Mouse (Mus musculus): Measurements from ENCODE around the gene Mapk9. TPM values are rescaled to one million over a fixed set of nuclear protein-coding genes. Genes with fewer than 3 reads are reported as not detected.
A peak's percentile ranks its signal among the peaks of the same experiment; 100 is the strongest.

The Mapk9 gene
- total and polyA plus RNA-seq, 3 experiments, result 7.8 to 47.9 (median 39.1) TPM

GRCm38 (mm10) chr11:49850331-49850730 lies 3.8 kb downstream of the Mapk9 start:
- no peaks in the 10 kb centered on the region for H3K9me3 ChIP-seq (replicated peaks)
- no peaks in the 10 kb centered on the region for H3K27me3 ChIP-seq (ENCODE audit: insufficient read depth, low read length)
- DNase-seq (ENCODE audit: low spot score) (no peak), ATAC-seq (ENCODE audit: extremely low read depth, insufficient number of reproducible peaks, low FRiP score, poor library complexity, severe bottlenecking) (no peak)
- peaks cover 33% of the 10 kb centered on the region for H3K4me1 ChIP-seq (ENCODE audit: insufficient read depth, low read depth, low read length)
- H3K4me3 ChIP-seq (ENCODE audit: low read depth, low read length), result no peak overlapping the region
- TF ChIP-seq TAL1 (conservative IDR thresholded peaks at IDR 0.05; ENCODE audit: low read depth, low read length), result no peak
- TF ChIP-seq GATA1 (IDR thresholded peaks at IDR 0.05; ENCODE audit: borderline replicate concordance, low read length), result no peak
- TF ChIP-seq POLR2AphosphoS5 (IDR thresholded peaks at IDR 0.05; ENCODE audit: insufficient replicate concordance, low read depth, low read length), result no peak
- TF ChIP-seq CTCF (IDR thresholded peaks at IDR 0.05; ENCODE audit: low read depth, low read length), result no peak
- no peak for TF ChIP-seq GATA2 (IDR thresholded peaks at IDR 0.05; ENCODE audit: borderline replicate concordance, low read depth, low read length)
- peaks cover 55% of the 10 kb centered on the region for H3K36me3 ChIP-seq (replicated peaks)

- ATAC-seq (ENCODE audit: extremely low read depth, insufficient number of reproducible peaks, low FRiP score, poor library complexity, severe bottlenecking), result no peak
- Histone ChIP-seq H3K36me3 (replicated peaks) (peaks cover 68% of the 10 kb centered on the region), H3K4me3 (ENCODE audit: low read depth, low read length) (no peak overlapping the region), H3K27me3 (ENCODE audit: insufficient read depth, low read length) (no peaks in the 10 kb centered on the region), H3K9me3 (replicated peaks) (no peaks in the 10 kb centered on the region), H3K4me1 (ENCODE audit: insufficient read depth, low read depth, low read length) (peaks cover 7% of the 10 kb centered on the region; the same call in 1 of the 2 replicates)
- no peak for DNase-seq (ENCODE audit: low spot score)
- no peak for TF ChIP-seq TAL1 (conservative IDR thresholded peaks at IDR 0.05; ENCODE audit: low read depth, low read length)
- no peak for TF ChIP-seq CTCF (IDR thresholded peaks at IDR 0.05; ENCODE audit: low read depth, low read length)
- no peak for TF ChIP-seq POLR2AphosphoS5 (IDR thresholded peaks at IDR 0.05; ENCODE audit: insufficient replicate concordance, low read depth, low read length)
- no peak for TF ChIP-seq GATA2 (IDR thresholded peaks at IDR 0.05; ENCODE audit: borderline replicate concordance, low read depth, low read length)
- TF ChIP-seq GATA1 (IDR thresholded peaks at IDR 0.05; ENCODE audit: borderline replicate concordance, low read length), result no peak
Measured at GRCm38 (mm10) chr11:49855144-49855543, 8.6 kb downstream of the Mapk9 start.

GRCm38 (mm10) chr11:49861139-49861538 lies 14.6 kb downstream of the Mapk9 start:
- Histone ChIP-seq H3K27me3 (ENCODE audit: insufficient read depth, low read length) (no peaks in the 10 kb centered on the region), H3K36me3 (replicated peaks) (peaks cover 58% of the 10 kb centered on the region), H3K4me3 (ENCODE audit: low read depth, low read length) (no peak overlapping the region), H3K4me1 (ENCODE audit: insufficient read depth, low read depth, low read length) (peaks cover 7% of the 10 kb centered on the region; the same call in 1 of the 2 replicates), H3K9me3 (replicated peaks) (no peaks in the 10 kb centered on the region)
- DNase-seq (ENCODE audit: low spot score) (no peak), ATAC-seq (ENCODE audit: extremely low read depth, insufficient number of reproducible peaks, low FRiP score, poor library complexity, severe bottlenecking) (no peak)
- TF ChIP-seq GATA2 (IDR thresholded peaks at IDR 0.05; ENCODE audit: borderline replicate concordance, low read depth, low read length), result no peak
- TF ChIP-seq GATA1 (IDR thresholded peaks at IDR 0.05; ENCODE audit: borderline replicate concordance, low read length), result no peak
- no peak for TF ChIP-seq CTCF (IDR thresholded peaks at IDR 0.05; ENCODE audit: low read depth, low read length)
- no peak for TF ChIP-seq POLR2AphosphoS5 (IDR thresholded peaks at IDR 0.05; ENCODE audit: insufficient replicate concordance, low read depth, low read length)
- TF ChIP-seq TAL1 (conservative IDR thresholded peaks at IDR 0.05; ENCODE audit: low read depth, low read length), result no peak

- Histone ChIP-seq H3K4me1 (ENCODE audit: insufficient read depth, low read depth, low read length) (peaks cover 6% of the 10 kb centered on the region; the same call in 1 of the 2 replicates), H3K4me3 (ENCODE audit: low read depth, low read length) (no peak overlapping the region), H3K27me3 (ENCODE audit: insufficient read depth, low read length) (no peaks in the 10 kb centered on the region), H3K36me3 (replicated peaks) (peaks cover 60% of the 10 kb centered on the region), H3K9me3 (replicated peaks) (no peaks in the 10 kb centered on the region)
- DNase-seq (ENCODE audit: low spot score) (no peak), ATAC-seq (ENCODE audit: extremely low read depth, insufficient number of reproducible peaks, low FRiP score, poor library complexity, severe bottlenecking) (no peak)
- no peak for TF ChIP-seq CTCF (IDR thresholded peaks at IDR 0.05; ENCODE audit: low read depth, low read length)
- no peak for TF ChIP-seq TAL1 (conservative IDR thresholded peaks at IDR 0.05; ENCODE audit: low read depth, low read length)
- no peak for TF ChIP-seq GATA1 (IDR thresholded peaks at IDR 0.05; ENCODE audit: borderline replicate concordance, low read length)
- TF ChIP-seq POLR2AphosphoS5 (IDR thresholded peaks at IDR 0.05; ENCODE audit: insufficient replicate concordance, low read depth, low read length), result no peak
- TF ChIP-seq GATA2 (IDR thresholded peaks at IDR 0.05; ENCODE audit: borderline replicate concordance, low read depth, low read length), result no peak
Measured at GRCm38 (mm10) chr11:49863926-49864325, 17.4 kb downstream of the Mapk9 start.

GRCm38 (mm10) chr11:49867320-49867719 lies 20.8 kb downstream of the Mapk9 start:
- DNase-seq (ENCODE audit: low spot score), result no peak
- no peak for ATAC-seq (ENCODE audit: extremely low read depth, insufficient number of reproducible peaks, low FRiP score, poor library complexity, severe bottlenecking)
- no peaks in the 10 kb centered on the region for H3K27me3 ChIP-seq (ENCODE audit: insufficient read depth, low read length)
- H3K9me3 ChIP-seq (replicated peaks), result no peaks in the 10 kb centered on the region
- peaks cover 13% of the 10 kb centered on the region for H3K4me1 ChIP-seq (ENCODE audit: insufficient read depth, low read depth, low read length)
- H3K4me3 ChIP-seq (ENCODE audit: low read depth, low read length), result no peak overlapping the region
- peaks cover 79% of the 10 kb centered on the region for H3K36me3 ChIP-seq (replicated peaks)
- TF ChIP-seq POLR2AphosphoS5 (IDR thresholded peaks at IDR 0.05; ENCODE audit: insufficient replicate concordance, low read depth, low read length) (no peak), TAL1 (conservative IDR thresholded peaks at IDR 0.05; ENCODE audit: low read depth, low read length) (no peak), GATA2 (IDR thresholded peaks at IDR 0.05; ENCODE audit: borderline replicate concordance, low read depth, low read length) (no peak), CTCF (IDR thresholded peaks at IDR 0.05; ENCODE audit: low read depth, low read length) (no peak), GATA1 (IDR thresholded peaks at IDR 0.05; ENCODE audit: borderline replicate concordance, low read length) (no peak)

- DNase-seq (ENCODE audit: low spot score), result peak; percentile 23
- H3K36me3 ChIP-seq (replicated peaks), result peaks cover 83% of the 10 kb centered on the region
- no peak for ATAC-seq (ENCODE audit: extremely low read depth, insufficient number of reproducible peaks, low FRiP score, poor library complexity, severe bottlenecking)
- H3K9me3 ChIP-seq (replicated peaks), result no peaks in the 10 kb centered on the region
- no peak for TF ChIP-seq GATA2 (IDR thresholded peaks at IDR 0.05; ENCODE audit: borderline replicate concordance, low read depth, low read length)
- peak; percentile 39 for TF ChIP-seq CTCF (IDR thresholded peaks at IDR 0.05; ENCODE audit: low read depth, low read length)
- peaks cover 22% of the 10 kb centered on the region for H3K4me1 ChIP-seq (ENCODE audit: insufficient read depth, low read depth, low read length)
- no peaks in the 10 kb centered on the region for H3K27me3 ChIP-seq (ENCODE audit: insufficient read depth, low read length)
- H3K4me3 ChIP-seq (ENCODE audit: low read depth, low read length), result no peak overlapping the region
Measured at GRCm38 (mm10) chr11:49869762-49870161, 23.2 kb downstream of the Mapk9 start.

Data from G1E (cell line).